Mouse (Mus musculus) bone marrow, adult 2 months (tissue): ENCODE results near the gene Lrpap1. TPM values are rescaled to one million over a fixed set of nuclear protein-coding genes. Genes with fewer than 3 reads are reported as not detected.

Source experiments
- H3K27ac ChIP-seq: fragments of 200-500 bp; 2 replicates; pipeline ENCODE4 v1.5.1; 2012; ENCODE audit warnings: low read depth, mild to moderate bottlenecking, control low read depth, inconsistent platforms, low read length; ENCODE audit not compliant: control insufficient read depth, poor library complexity, insufficient read depth
- H3K4me1 ChIP-seq: fragments of 200-500 bp; 2 replicates; pipeline ENCODE4 v1.6.1; 2011; ENCODE audit warnings: low read length; ENCODE audit not compliant: control insufficient read depth, insufficient read depth
- H3K4me3 ChIP-seq: fragments of 200-500 bp; replicated peaks from 2 replicates; pipeline ENCODE3; 2011; ENCODE audit warnings: mild to moderate bottlenecking, low read depth, low read length, control low read depth; ENCODE audit not compliant: control insufficient read depth
- CTCF ChIP-seq: fragments of 200-500 bp; IDR thresholded peaks from 2 replicates; pipeline ENCODE4 v1.5.1; 2011; ENCODE audit warnings: low read length, control low read depth; ENCODE audit not compliant: control insufficient read depth, insufficient read depth
- POLR2A ChIP-seq: fragments of 200-500 bp; IDR thresholded peaks from 2 replicates; pipeline ENCODE4 v1.6.1; 2011; ENCODE audit warnings: low read depth, mild to moderate bottlenecking, control low read depth, low read length, borderline replicate concordance; ENCODE audit not compliant: control insufficient read depth
- WGBS: fragments of 180-500 bp; shearing (Covaris S2); methylation state at CpG from one replicate; pipeline ENCODE4 v1.1.7; 2018; 5-methylcytosine and 5-hydroxymethylcytosine counted together
- polyA plus RNA-seq: library from polyadenylated mRNA; stranded (reverse); fragments of >200 nt; gene quantifications from 2 replicates; pipeline ENCODE4 v1.2.4, GENCODE M21; 2011; ENCODE audit warnings: low replicate concordance; ENCODE audit not compliant: missing spikeins, insufficient read depth, insufficient read length

Lrpap1 gene
- polyA plus RNA-seq, 1 experiment, result 21.7 TPM

DNA sequence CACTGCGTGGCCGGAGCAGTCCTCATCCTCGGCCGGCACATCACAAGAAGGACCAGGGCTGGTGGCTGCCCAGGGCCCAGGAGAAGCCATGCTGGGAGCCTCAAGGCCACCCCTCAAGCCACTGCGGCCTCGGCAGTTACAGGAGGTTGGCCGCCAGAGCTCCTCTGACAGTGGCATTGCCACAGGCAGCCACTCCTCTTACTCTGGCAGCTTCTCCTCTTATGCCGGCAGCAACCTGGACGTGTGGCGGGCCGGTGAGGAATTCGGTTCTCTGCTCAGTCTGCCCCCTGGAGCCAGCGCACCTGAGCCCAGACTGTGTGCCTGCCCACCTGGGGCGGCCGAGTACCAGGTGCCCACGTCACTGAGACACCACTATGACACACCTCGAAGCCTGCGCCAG, 26.5 kb downstream of the Lrpap1 start:
- no peak for TF ChIP-seq CTCF
- no peak for TF ChIP-seq POLR2A
- Histone ChIP-seq H3K4me1 (no peaks in the 10 kb centered on the region), H3K27ac (no peak overlapping the region), H3K4me3 (no peak overlapping the region)
- 79% methylated on average over 18 of the region's 18 CpGs for WGBS

DNA sequence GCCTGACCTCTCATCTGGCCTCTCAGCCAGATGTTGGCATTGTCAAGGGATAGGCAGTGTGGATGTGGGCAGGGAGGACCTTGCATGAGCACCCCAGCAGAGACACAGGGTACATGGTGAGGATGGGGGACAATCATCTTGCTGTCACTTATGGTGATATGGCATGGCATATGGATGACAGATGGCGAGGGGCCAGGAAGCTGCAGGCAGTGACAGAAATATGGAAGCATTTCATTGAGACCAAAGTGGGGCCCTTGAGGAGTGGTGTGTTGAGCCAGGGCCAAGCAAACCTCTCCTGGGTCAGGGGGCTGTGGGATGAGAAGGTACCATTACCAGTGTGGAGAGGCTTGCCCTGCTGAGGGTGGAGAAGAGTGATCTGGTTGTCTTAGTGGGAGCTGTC, 29.2 kb downstream of the Lrpap1 start:
- H3K27ac ChIP-seq, result no peak overlapping the region
- WGBS, result 74% methylated on average over 1 of the region's 1 CpGs

DNA sequence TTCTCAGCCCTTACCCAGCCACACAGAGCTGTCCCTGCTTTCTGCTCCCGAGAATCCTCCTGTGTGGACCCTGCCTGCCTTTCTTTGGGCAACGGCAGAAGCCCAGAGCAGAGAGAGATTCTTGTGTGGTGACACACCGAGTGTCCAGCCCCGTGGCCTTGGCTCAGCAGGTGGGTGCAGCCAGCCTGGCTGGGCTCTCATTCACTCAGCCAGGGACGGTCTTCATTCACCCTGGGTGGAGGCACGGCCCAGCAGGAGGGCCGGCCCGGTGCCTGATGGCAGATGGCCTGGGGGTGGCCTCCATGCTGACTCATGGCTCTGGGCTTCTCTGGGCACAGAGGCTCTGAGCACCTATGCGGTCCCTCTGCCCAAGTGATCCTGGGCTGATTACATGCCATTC, 31.6 kb downstream of the Lrpap1 start:
- Histone ChIP-seq H3K4me1 (no peaks in the 10 kb centered on the region), H3K4me3 (no peak overlapping the region), H3K27ac (no peak overlapping the region)
- WGBS, result 70% methylated on average over 9 of the region's 9 CpGs
- TF ChIP-seq CTCF (no peak), POLR2A (no peak)

More for the DNA sequence above, 29.2 kb downstream of the Lrpap1 start:
- TF ChIP-seq CTCF (no peak), POLR2A (no peak)
- no peaks in the 10 kb centered on the region for H3K4me1 ChIP-seq
- H3K4me3 ChIP-seq, result no peak overlapping the region

DNA sequence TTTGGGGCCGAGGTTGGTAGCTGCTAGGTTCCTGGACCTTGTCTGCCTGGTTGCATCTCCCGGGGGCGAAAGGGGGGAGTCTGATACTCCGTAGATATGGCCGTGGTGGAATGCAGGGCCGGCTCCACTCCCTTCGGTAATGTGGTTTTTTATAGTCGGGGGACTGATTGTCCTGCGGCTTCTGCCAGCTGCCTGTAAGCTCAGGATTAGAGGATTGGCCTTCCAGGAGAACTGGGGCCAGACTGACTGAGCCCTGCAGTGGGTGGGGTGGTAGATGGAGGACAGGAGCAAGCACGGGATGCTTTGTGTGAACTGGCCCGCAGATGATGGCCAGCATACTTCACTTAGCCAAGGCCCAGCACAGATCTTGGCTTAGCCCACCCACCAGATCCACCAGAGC, 32.3 kb downstream of the Lrpap1 start:
- TF ChIP-seq POLR2A (no peak), CTCF (no peak)
- WGBS, result 79% methylated on average over 11 of the region's 11 CpGs
- Histone ChIP-seq H3K4me3 (no peak overlapping the region), H3K27ac (no peak overlapping the region), H3K4me1 (no peaks in the 10 kb centered on the region)

DNA sequence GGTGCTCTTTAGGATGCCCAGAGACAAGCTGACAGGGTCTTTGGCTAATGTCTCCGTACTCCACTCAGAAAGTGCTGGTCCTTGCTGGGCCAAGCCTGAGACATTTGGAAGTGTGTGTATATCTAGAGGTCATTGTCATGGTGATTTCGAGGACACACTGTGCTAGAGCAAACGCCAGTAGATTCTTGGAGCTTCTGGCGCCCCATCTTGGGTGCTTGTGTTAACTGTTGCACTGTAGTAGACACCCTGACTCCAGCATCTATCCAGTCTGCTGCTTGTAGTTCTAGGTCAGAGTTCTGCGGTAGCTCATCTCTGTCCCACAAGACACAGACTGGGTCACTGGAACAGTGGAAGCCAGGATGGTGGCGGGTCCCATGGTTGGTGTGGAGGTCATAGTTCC, 33.7 kb downstream of the Lrpap1 start:
- Histone ChIP-seq H3K4me3 (no peak overlapping the region), H3K4me1 (no peaks in the 10 kb centered on the region), H3K27ac (no peak overlapping the region)
- 78% methylated on average over 6 of the region's 6 CpGs for WGBS
- TF ChIP-seq POLR2A (no peak), CTCF (no peak)

DNA sequence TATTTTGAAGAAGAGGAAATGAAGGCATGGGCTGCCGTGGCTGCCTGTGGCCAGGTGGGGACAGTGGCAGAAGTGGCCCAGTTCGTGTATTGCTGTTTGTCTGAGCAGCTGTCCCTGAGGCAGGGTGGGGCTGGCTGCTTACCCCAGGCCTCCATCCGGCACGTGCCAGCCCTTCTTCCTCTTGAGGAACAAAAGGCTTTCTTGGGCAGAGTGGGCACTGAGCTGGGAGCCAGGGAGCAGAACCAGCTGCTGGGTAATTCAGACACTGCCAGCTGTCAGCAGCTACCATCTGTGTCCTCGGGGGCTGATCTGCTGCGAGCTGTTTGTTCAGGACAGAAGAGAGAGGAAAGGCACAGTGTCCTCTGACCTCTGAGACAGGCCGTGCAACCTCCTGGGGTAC, 34.6 kb downstream of the Lrpap1 start:
- WGBS, result 47% methylated on average over 7 of the region's 7 CpGs
- Histone ChIP-seq H3K4me3 (no peak overlapping the region), H3K27ac (no peak overlapping the region), H3K4me1 (no peaks in the 10 kb centered on the region)
- TF ChIP-seq POLR2A (no peak), CTCF (no peak)

DNA sequence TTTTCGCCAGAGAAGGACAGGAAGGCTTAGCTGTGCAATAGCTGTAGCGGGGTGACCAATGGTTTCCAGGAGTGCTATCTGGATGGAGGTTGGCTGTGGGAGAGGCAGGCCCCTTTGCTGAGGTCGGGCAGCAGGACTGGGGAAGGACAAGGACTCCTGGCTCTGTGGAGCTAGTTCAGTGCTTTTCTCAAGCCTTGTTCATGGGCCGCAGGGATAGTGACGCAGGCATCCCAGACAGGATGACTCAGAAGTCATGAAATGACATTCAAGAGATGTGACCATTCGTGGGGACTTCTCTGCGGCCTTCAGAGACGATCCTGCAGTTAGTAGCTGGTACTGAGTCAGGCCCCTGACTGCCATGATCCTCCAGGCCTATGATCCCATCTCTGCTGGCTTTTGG, 35.3 kb downstream of the Lrpap1 start:
- 79% methylated on average over 8 of the region's 8 CpGs for whole genome bisulfite sequencing
- H3K4me1 ChIP-seq, result no peaks in the 10 kb centered on the region
- no peak overlapping the region for H3K4me3 ChIP-seq
- TF ChIP-seq CTCF (no peak), POLR2A (no peak)
- no peak overlapping the region for H3K27ac ChIP-seq

DNA sequence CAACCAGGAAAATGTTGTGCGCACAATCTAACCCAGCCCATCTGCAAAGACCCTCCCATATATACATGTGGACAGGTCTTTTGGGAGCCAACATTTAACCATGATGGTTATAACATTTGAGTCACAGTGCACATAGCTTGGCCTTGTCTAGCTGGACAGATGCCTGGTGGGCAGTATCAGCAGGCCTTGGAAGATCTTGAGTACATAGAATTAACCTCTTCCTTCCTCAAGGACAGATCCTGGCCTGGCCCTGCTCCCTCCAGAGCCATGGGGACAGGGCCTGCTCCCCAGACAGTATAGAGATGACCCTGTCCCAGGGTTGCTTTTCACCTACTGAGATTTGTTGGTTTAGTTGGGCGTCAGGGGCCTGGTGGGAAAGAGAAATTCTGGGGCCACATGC, 35.7 kb downstream of the Lrpap1 start:
- no peak overlapping the region for H3K27ac ChIP-seq
- 85% methylated on average over 2 of the region's 2 CpGs for WGBS
- H3K4me3 ChIP-seq, result no peak overlapping the region
- no peaks in the 10 kb centered on the region for H3K4me1 ChIP-seq
- TF ChIP-seq CTCF (no peak), POLR2A (no peak)

DNA sequence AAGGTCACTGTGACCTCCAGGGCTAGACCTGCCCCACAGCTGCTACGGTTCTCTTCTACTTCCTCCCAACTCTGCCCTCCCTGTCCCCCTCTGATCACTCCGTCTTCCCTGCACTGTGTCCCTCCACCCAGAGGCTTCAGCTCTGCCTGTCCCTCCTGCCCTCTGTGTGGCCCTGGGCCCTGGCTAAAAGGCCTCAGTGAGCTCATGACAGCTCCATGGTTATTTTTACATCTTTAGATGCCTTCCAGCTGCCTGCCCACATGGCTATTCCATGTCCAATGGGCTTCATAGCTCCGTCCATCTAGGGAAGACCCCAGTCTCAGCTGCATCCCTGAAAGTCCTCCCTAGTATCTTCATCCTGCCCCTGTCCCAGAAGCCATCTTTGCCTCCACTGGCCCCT, 45.5 kb downstream of the Lrpap1 start:
- Histone ChIP-seq H3K4me3 (no peak overlapping the region), H3K4me1 (no peaks in the 10 kb centered on the region), H3K27ac (no peak overlapping the region)
- TF ChIP-seq CTCF, result no peak
- no peak for TF ChIP-seq POLR2A
- 52% methylated on average over 3 of the region's 3 CpGs for WGBS

DNA sequence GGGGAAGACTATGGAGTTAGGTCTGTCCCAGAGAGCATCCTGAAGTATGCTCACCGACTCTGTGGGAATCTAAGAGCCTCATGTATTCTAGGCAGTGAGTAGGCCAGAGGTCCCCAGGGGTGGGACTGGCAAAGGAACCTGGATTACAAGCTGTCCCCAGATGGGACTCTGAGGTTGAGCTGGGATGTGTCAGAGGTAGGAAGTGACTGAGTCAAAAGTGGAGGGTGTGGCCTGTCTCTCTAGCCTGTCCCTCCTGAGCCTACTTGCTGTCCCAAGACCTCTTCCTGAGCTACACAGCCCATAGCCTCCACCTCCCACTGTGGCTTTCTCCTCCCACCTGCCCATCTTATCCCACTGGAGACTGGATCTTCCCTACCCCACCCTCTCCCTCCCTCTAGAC, 47.4 kb downstream of the Lrpap1 start:
- Histone ChIP-seq H3K27ac (no peak overlapping the region), H3K4me3 (no peak overlapping the region), H3K4me1 (no peaks in the 10 kb centered on the region)
- TF ChIP-seq CTCF, result no peak
- no peak for TF ChIP-seq POLR2A
- WGBS, result 54% methylated on average over 1 of the region's 1 CpGs
